Mouse (Mus musculus) MN1 (cell line): ENCODE results near the gene Etl4.
"Not testable (repeated sequence)": the region's sequence is repeated elsewhere in the genome, so short reads cannot be mapped to it uniquely, and the experiment has no call there.

Experiments used
- DNase-seq: peaks from one replicate; pipeline ENCODE4 v3.0.0-alpha.2; 2016; ENCODE audit warnings: low spot score

The Etl4 gene

DNA sequence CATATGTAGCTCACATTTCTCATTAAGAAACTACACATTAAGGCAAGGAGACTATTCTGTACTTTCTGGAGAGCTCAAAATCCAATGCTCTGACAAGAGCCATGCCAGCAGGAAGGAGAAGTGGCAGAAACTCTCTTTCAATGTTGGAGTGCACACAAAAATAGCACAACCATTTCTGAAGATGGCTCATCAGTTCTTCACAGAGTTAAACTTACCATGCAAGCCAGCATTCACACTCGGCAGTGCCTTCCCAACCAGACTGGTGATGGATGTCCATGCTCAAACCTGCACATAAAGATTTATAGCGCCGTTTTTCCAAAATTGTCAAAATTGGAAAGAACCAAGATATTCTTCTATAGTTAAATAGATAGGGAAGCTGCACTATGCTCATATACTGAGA is 392.9 kb downstream of the Etl4 start:
- no peak for DNase-seq

DNA sequence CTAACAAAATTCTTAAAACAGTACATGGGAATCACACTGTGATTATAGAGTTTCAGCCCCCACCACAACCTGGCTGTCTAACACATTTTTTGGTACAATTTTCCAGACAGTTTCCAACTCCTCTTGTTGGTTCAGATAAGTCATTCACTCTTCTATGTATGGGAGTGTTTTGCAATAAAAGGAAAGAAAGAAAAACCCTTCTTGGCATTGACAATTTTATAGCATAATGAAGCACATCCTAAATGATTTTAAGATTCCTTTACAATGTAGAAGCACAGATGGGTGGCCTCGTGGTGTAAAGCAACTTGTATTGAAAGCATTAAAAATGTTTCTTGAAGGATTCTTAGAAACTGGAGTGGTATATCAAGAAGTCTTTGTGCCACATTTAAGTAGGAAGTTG is 415.4 kb downstream of the Etl4 start:
- no peak for DNase-seq

DNA sequence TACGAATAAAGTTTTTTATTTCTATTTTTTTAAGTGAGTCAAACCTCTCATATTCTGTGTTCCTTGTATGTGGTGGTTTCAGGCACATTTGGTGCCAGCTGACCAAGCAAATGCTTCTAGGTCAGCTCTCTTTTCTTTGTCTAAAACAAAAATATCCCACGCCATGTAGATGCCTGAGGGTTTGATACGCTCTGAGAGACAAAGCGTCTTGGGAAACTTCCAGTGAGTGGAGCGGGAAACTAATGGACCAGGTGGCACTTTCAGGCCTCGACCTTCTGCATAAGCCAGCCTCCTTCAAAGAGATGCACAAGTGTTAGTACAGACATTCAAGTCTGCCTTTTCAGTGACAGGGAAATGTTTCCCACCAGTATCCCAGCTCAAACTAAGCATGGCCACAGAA is 426.6 kb downstream of the Etl4 start:
- no peak for DNase-seq

DNA sequence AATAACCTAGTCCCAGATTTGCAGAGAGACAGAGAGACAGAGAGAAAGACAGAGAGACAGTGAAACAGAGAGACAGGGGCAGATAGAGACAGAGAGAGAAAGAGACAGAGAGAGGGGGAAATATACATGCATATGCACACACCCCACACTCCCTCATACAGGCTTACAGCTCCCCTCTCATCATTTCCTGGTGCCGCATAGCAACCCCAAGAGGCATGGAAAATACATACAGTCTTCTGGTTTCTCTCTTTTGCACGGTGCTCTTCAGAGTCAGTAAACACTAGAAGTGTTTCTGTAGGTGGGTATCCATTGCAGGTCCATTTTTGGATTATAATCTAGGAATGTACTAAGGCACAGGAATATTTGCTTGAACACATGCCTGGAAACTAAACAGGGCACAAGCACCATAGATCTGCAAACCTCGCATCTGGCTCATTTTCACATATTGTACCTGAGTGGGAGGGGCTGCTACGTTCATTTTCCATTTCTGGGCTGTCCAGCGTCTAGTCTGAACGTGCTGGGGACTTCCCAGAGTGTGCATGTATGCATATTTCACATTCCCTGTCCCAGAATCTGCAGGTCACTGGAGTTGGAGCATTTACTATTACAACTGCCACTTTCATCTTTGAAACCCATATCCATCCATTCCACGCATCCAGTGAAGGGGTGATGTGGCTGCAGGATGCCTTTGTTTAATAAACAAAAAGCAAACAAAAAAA is 429.6 kb downstream of the Etl4 start:
- DNase-seq: no peak

DNA sequence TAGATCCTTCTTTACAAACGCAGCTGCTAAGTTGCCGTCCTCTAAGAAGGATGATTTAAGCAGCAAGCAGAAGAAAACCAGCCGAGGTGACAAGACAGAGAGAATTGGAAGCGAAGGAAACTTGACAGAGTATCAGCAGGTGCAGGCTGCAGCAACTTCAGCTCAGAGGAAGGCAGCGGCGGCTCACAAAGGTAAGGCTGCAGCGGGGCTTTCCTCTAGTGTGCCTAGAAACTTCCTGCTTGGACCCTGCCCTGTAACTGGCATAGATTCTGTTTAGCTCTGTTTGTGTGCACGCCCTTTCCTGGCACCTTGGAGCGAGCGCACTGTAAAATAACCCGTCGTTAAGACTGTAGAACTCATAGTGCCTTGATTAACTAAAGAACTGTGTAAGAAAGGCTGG is 430.3 kb downstream of the Etl4 start:
- DNase-seq: no peak

DNA sequence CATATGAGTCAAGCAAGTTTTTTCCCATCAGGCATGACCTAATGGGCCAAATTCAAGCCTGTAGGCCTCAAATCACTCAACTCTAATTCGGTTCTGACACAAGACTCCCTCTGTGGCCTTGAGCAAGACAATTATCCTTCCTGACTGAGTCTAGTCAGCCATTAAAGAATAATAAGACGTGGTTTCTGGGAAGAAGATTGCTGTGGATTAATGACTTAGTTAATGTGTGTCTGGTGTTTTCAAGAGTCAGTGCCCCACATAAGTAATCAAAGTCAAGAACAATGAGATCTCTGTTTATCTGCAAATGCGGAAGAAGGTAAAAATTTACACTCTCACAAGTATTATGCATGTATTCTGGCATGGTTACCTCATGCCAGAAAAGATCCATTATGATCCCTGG is 437.3 kb downstream of the Etl4 start:
- no peak for DNase-seq

DNA sequence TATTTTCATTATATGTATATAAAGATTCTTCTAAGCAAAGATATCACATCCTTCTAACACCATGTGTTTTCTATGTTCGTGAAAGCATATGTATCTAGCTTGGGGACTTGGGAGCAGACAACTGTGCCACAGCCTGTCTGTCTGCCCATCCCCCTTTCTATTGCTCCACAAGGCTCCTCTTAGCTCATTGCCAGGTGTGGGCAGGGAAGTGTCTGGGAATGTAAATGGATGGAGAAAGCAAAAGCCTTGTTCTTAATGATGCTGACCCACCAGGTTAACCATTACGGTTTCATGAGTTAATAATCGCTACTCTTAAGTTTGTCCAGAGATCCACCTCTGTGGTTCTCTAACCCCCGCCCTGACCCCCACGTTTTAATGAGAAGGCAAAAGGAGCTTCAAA is 439.7 kb downstream of the Etl4 start:
- DNase-seq: no peak

DNA sequence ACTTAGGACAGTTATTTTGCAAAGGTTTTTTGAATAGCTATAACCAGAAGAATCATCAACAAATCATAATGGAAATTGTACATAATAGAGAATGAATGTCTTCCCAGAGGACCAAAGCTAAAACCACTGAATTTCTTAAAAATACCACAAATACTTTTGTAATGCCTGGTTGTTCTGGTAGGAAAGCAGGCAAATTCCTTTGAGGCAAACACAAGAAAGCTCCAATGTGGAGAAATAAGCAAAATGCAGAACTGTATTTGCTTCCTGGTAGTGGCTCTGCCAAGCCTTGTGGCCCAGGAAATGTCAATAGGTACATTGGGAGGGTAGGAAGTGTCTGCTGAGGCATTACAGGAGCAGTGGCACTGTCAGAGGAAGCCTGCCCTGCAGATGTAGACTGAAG is 443.2 kb downstream of the Etl4 start:
- DNase-seq: no peak

DNA sequence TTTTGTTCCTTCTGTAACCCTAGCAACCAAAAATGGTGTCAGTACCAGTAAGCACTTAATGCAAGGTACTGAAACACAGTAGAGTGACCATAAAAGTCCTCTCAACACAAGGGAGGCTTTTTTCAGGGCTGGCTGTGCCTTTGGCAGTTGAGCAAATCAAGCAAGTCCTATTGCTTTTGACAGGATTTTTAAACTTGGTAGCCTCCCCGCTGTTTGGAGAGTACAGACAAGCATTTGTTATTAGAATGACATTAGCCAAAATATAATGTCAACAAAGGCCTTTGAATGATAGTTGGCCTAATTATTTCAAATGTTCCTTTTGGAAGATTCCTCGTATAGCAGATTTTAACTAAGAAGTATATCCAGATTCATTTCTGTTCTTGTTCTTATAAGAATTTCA is 467.4 kb downstream of the Etl4 start:
- no peak for DNase-seq

DNA sequence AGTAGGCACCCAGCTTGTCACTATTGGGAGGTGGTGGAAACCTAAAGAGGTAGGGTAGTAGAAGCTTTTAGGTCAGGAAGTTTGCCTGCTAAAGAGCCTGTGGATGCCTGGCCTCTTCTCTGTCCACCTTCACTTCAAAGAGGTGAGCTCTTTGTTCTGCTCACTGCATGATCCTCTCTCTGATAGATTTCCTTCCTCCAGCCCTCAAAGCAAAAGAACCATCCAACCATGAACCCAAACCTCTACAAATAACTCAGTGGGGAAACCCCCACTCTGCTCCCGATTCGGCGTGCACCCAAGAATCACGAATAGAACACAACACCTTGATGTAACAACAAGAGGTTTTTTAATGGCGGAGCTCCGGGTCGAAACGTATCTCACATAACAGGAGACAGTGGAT is 471.3 kb downstream of the Etl4 start:
- not testable (repeated sequence) for DNase-seq

DNA sequence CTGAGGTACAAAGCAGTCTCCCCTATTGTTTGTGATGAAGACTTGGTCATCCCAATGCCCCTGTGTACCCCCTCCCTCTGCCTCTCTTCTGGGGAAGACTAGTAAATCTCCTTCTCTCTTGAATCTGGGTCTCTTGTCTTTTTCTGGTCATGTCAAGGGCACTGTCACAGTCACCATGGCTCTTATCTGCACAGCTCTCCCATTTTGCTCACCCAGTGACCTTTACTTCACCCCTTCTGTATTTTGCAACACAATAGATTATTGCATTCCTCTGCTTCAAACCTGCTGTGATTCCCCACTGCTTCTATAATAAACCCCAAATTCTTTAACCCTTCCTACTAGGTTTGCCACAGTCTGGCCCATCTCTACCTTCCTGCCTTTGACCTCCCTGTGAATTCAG is 484.5 kb downstream of the Etl4 start:
- DNase-seq: no peak

DNA sequence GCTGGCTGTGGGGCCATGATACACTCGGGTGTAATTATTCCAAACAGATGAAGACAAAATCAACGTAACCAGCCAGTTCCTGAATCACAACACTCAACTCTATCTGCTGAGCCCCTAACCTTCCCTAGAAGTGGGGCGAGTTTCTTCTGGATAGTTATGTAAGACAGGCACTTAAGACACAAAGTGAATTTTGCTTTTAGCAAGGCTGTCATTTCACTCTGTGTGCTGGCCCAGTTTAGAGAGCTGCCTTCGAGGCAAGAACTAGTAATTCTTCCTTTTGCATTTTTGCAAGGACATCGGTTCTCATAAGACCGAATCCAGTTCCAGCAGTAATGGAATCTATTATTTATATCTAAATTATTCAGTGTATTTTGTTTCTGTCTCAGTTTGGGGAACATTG is 487.4 kb downstream of the Etl4 start:
- DNase-seq: no peak

DNA sequence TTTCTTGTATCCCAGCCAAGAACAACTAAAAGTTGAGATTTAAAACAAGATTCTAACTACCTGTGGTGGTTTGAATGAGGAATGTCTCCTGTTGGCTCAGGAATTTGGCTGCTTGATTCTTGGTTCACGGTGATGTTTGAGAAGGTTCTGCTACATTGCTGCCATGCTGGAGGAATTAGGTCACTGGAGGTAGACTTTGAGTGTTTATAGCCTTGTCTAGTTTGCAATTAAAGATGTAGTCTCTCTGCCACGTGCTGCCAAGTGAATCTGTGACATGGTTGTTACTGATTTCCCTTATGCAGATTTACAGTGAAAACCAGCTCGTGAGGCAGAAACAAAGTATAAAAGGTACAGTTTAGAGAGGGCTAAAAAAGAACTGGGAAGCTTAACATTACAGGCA is 491.0 kb downstream of the Etl4 start:
- DNase-seq: no peak

DNA sequence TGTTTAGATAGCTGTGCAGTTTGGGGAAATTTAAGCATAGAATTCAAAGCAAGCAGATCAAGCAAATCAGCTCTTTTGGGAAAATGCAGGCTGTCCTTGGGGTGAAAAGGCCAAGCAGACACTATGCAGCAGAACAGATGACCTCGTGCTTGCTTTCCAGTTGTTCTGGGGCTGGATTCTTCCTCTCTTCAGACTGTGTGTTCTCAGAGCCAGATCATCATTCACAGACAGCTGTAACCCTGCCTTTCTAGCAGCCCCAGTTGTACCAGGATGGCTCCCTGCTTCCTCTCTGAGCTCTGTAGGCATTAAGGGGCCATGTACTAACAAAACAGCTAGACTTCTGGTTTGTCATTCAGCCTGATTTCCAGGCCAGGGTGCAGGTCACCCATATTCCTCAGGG is 494.8 kb downstream of the Etl4 start:
- DNase-seq: no peak

DNA sequence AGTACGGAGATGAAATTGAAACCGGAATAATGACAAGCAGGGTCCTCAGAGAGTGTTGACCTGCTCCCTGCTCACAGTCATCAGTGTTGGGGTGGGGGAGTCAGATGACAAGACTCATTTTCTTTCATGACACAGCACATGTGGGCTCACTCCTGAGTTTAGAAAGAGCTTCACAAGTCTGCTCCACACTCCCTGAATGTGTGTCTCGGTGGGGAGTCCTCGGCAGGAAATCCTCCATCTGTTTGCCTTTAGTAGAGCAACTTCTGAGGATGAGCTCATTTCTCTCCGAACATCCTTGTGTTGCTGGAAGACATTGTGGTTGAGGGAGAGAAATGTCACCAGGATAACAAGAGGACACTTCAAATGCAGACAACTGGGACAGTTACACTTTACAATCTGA is 497.5 kb downstream of the Etl4 start:
- DNase-seq: no peak

DNA sequence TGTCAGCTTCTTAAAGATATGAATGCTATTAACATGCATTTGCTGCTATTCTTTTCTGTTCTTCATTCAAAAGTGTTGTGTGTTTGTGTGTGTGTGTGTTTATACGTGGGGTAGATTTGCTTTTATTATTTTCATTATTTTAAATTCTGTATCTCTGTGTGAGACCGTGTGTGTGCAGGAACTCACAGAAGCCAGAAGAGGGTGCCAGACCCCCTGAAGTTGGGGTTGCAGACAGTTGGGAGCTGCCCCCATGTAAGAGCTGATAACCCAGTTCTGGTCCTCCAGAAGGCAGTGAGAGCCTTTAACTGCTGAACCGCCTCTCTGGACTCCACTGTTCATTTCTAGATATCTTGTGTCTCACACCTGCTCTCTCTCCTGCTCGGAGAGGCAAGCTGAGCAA is 505.3 kb downstream of the Etl4 start:
- no peak for DNase-seq

DNA sequence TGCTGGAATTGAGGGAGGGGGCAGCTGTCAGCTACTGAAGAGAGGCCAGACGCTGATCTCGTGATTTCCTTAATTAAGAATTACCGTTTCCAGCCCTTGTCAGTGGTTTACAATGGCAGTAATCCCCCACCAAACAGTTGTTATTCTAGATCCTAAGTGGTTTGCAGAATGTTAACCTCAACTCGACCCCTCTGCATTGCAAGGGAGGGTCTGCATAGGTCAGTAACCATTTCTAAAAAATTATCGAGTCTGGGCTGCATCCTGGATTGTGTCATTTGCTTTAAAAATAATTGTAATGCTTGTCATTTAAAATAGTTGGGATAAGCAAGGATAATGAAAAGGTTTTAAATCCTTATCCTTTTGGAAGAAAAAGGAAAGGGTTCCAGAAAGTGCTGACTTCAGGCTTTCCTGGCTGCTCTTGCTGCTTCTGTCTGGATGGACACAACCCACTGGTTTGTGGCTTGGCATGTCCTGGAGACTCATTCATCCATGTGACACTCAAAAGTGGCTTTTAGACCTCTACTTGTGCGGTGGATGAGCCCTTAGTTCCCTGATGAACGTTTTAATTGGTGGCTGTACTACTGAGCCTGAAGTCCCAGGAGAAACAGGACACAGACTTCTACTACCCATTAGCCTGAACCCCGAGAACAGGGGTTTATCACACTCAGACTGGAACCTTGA is 507.5 kb downstream of the Etl4 start:
- no peak for DNase-seq

DNA sequence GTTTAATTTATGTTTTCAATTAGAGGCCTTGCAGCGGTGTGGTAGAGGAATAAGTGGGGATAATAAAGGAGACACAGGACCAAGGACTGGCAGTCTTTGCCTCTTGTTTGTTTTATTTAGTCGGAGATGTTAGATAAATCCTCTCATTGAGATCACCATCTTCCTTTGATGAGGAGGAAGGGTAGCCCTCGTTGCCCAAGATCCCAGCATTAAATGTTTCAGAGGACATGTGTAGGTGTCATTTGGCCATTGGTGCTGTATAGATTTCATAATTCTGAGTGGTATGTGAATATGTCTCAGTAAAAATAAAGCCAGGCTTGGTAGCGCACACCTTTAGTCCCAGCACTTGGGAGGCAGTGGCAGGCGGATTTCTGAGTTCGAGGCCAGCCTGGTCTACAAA is 508.4 kb downstream of the Etl4 start:
- no peak for DNase-seq

DNA sequence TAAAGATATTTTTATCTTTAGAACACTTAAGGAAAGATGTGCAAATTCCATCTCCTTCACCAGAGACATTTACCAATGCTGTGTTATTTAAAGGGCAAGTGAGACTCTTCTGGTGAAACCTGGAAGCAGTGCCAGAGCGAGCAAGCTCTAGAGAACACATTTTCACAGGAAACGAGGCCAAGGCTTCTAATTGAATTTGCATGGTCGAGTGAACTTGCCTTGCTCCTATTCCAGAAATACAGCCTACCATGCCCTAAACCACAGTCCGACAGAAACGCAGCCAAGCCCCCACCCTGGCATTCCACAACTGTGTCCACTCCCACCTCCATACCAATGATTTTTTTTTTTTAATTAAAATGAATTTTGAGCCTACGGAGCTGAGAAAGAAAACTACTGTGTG is 510.4 kb downstream of the Etl4 start:
- no peak for DNase-seq

DNA sequence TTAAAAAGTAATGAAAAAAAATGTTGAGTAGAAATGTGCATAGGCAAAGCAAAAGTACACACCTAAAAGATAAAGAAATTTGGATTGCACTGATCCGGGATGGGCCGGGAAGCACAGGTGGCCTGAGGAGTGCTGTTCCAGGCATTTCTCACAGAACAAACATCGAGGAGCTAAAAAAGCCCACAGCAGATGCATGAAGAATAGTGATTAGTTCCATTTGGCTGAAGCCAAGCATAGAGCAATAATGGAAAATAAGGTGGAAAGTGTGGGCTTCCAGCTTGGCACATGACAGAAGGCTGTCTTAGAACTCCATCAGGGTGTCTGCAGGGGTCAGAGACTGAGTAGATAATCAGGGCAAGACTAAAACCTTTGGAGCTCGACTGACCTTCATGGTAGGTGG is 512.7 kb downstream of the Etl4 start:
- DNase-seq: no peak

DNA sequence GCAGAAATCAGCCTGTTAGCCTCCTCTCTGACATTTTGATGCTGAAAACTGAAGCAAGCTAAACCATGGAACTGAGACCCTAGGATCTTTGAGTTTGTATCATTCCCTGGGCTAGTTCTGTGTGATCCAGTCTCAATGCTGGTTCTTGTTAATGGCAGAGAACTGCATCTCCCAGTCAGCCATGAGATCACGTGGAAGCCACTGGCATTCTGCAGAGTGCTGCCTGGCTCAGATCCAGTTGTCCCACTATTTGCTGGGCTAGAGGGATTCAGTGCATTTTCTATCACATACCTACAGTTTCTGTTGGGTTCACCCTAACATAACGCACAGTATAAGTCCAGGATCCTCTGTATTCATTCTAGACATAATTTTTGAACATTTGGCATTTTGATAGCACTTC is 524.1 kb downstream of the Etl4 start:
- no peak for DNase-seq

DNA sequence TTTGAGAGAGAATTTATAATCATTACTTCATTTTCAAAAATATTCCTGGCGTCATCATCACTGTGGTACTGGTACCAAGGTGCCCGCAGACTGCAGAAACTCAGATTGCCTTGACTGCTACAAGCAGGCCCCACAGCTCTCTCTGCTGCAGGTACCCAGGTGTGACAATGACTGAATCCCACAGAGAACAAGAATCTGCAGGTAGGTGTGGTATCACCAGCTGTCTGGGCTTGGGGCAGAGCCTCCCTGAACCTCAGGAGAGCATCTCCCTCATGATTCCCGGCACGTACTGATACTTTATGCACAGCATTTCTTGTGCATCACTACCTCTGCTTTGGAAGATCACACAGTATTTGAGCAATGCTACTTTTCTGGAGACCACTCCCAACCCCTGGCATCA is 526.0 kb downstream of the Etl4 start:
- DNase-seq: no peak

DNA sequence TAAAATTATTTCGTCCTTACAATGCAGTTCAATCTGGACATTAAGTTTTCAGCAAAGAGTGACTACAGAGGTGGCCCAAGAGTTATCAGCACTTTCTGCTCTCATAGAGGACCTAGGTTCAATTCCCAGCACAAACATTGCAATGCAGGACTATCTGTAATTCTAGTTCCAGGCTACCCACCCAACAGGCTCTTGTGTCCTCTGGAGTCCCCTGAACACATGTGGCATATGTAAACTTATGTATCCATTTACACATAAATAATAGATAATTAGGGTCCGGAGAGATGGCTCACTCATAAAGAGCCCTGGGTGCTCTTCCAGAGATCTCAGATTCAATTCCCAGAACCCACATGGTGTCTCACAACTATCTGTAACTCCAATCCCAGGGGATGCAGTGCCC is 533.2 kb downstream of the Etl4 start:
- DNase-seq: no peak
